Mouse (Mus musculus): ENCODE measurements around the gene Gm9837.

GRCm38 (mm10) chr11:53435504-53435903 lies 34.8 kb downstream of the Gm9837 start:
- no peak for TF ChIP-seq CTCF (conservative IDR thresholded peaks at IDR 0.05 in 1 of 2, IDR thresholded peaks at IDR 0.05 in 1 of 2; ENCODE audit: low read depth in 2 of 2, low read length in 2 of 2)
- no peak for TF ChIP-seq EP300 (IDR thresholded peaks at IDR 0.05; ENCODE audit: low read length)
- no peak for TF ChIP-seq JUND (conservative IDR thresholded peaks at IDR 0.05; ENCODE audit: low read depth, low read length)
- no peak for TF ChIP-seq CHD1 (IDR thresholded peaks at IDR 0.05; ENCODE audit: low read depth, low read length)
- no peak for TF ChIP-seq HCFC1 (IDR thresholded peaks at IDR 0.05; ENCODE audit: low read depth, low read length)
- TF ChIP-seq ZKSCAN1 (IDR thresholded peaks at IDR 0.05; ENCODE audit: borderline replicate concordance, low read depth, low read length): no peak
- no peak for TF ChIP-seq POLR2A (IDR thresholded peaks at IDR 0.05; ENCODE audit: low read depth, low read length)
- TF ChIP-seq GABPA (IDR thresholded peaks at IDR 0.05; ENCODE audit: insufficient replicate concordance, low read depth, low read length): no peak
- no peak for TF ChIP-seq KAT2A (IDR thresholded peaks at IDR 0.05; ENCODE audit: insufficient replicate concordance, low read length)
- no peak for TF ChIP-seq MXI1 (IDR thresholded peaks at IDR 0.05; ENCODE audit: low read depth, low read length)
- no peak for TF ChIP-seq E2F4 (IDR thresholded peaks at IDR 0.05; ENCODE audit: insufficient replicate concordance, low read depth, low read length)

All from CH12.LX (cell line).